24 mouse cellular contexts compared by ENCODE assay signal in the genomic region with DNA sequence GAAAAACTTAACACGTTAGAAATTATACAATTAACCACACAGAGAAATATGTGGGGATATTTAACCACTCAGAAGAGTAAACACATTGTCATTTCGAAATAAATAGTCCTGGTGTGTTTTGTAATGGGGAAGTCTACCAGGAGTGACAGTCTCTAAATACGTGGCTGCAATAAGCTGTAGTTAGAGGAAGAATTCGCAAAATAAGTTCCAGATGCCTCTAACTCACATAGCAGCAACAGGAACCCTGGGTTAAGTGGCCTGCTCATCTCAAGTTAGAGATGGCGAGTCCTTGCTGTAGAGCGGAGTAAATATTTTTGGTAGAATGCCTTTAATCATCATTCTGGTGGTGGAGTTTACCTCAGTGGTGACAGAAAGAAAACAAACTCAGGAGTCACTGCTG.
A peak's percentile ranks its signal among the peaks of the same experiment; 100 is the strongest.
DNase-seq lines count a peak whose midpoint lies in the region; ATAC-seq lines count a peak whose summit lies in the region.
"Had no signal": no experiment of that assay in that cellular context is flagged by ENCODE, and none has a peak within 500 bp of the region (broad histone marks: within the 10 kb centered on the region; RNA-seq: fewer than 3 reads in every experiment).

No protein-coding gene starts in this region.

- H3K4me2 ChIP-seq in midbrain, embryonic 11.5 days: no peak overlapping the region
- no peak overlapping the region for H3K4me2 ChIP-seq in midbrain, embryonic 14.5 days (ENCODE audit: low read length)
- no peak overlapping the region for H3K4me2 ChIP-seq in embryonic facial prominence, embryonic 11.5 days (ENCODE audit: low read depth, low read length)
- H3K4me2 ChIP-seq: forebrain, embryonic 13.5 days; heart, embryonic 13.5 days; hindbrain, embryonic 12.5 days had no signal

- H3K36me3 ChIP-seq in midbrain, embryonic 11.5 days (ENCODE audit: control insufficient read depth, insufficient read depth, low read length): no peaks in the 10 kb centered on the region
- H3K36me3 ChIP-seq in midbrain, embryonic 14.5 days (ENCODE audit: control insufficient read depth, insufficient read depth, low read length): no peaks in the 10 kb centered on the region
- no peaks in the 10 kb centered on the region for H3K36me3 ChIP-seq in embryonic facial prominence, embryonic 11.5 days (replicated peaks; ENCODE audit: control insufficient read depth, insufficient read depth, low read depth, low read length)
- no peaks in the 10 kb centered on the region for H3K36me3 ChIP-seq in limb, embryonic 10.5 days
- H3K36me3 ChIP-seq: G1E; heart, embryonic 13.5 days; hindbrain, embryonic 12.5 days had no signal

- WGBS in midbrain, embryonic 11.5 days: 78% methylated on average over 6 of the region's 6 CpGs
- WGBS in midbrain, embryonic 14.5 days: 87% methylated on average over 6 of the region's 6 CpGs
- WGBS in embryonic facial prominence, embryonic 11.5 days: 32% methylated on average over 6 of the region's 6 CpGs
- 52% methylated on average over 6 of the region's 6 CpGs for WGBS in limb, embryonic 10.5 days

- no peak for ATAC-seq in midbrain, embryonic 11.5 days (ENCODE audit: low FRiP score)
- no peak for ATAC-seq in midbrain, embryonic 14.5 days (ENCODE audit: low FRiP score, low TSS enrichment)
- ATAC-seq in embryonic facial prominence, embryonic 11.5 days (replicated peaks; ENCODE audit: insufficient number of reproducible peaks, low FRiP score, low TSS enrichment, low read depth): no peak; the same call in 1 of the 2 replicates
- peak; percentile 92 for ATAC-seq in granulocyte monocyte progenitor cell, adult 5-6 weeks (replicated peaks; ENCODE audit: poor library complexity, severe bottlenecking)
- ATAC-seq: CD4-positive, CD25-positive, alpha-beta regulatory T cell, adult 4 months; forebrain, embryonic 13.5 days; forebrain, postnatal 0 days; hindbrain, embryonic 16.5 days; inflammation-experienced regulatory T-cells, adult 6 months; intestine, postnatal 0 days had no signal

- no peak overlapping the region for H3K4me3 ChIP-seq in midbrain, embryonic 11.5 days (ENCODE audit: low read depth, low read length)
- no peak overlapping the region for H3K4me3 ChIP-seq in midbrain, embryonic 14.5 days (replicated peaks; ENCODE audit: low read depth, low read length)
- no peak overlapping the region for H3K4me3 ChIP-seq in embryonic facial prominence, embryonic 11.5 days (ENCODE audit: low read depth, low read length)
- no peak overlapping the region for H3K4me3 ChIP-seq in limb, embryonic 10.5 days
- H3K4me3 ChIP-seq: forebrain, embryonic 13.5 days; gastrocnemius, adult 2 months; heart, embryonic 13.5 days; hindbrain, embryonic 12.5 days had no signal

- H3K9me3 ChIP-seq in midbrain, embryonic 11.5 days (ENCODE audit: control insufficient read depth, low read length): no peaks in the 10 kb centered on the region
- H3K9me3 ChIP-seq in midbrain, embryonic 14.5 days (ENCODE audit: control insufficient read depth, low read length): no peaks in the 10 kb centered on the region
- no peaks in the 10 kb centered on the region for H3K9me3 ChIP-seq in embryonic facial prominence, embryonic 11.5 days (replicated peaks; ENCODE audit: control insufficient read depth, low read length)
- H3K9me3 ChIP-seq in limb, embryonic 10.5 days (replicated peaks): no peaks in the 10 kb centered on the region
- H3K9me3 ChIP-seq: forebrain, embryonic 13.5 days; G1E; heart, embryonic 13.5 days; hindbrain, embryonic 12.5 days had no signal

- no peak overlapping the region for H3K9ac ChIP-seq in midbrain, embryonic 11.5 days (ENCODE audit: low read length)
- no peak overlapping the region for H3K9ac ChIP-seq in midbrain, embryonic 14.5 days (replicated peaks; ENCODE audit: low read length)
- H3K9ac ChIP-seq in embryonic facial prominence, embryonic 11.5 days (replicated peaks; ENCODE audit: low read length): no peak overlapping the region
- H3K9ac ChIP-seq: forebrain, embryonic 13.5 days; forebrain, postnatal 0 days; heart, embryonic 13.5 days; hindbrain, embryonic 12.5 days had no signal

- no peak overlapping the region for H3K27ac ChIP-seq in midbrain, embryonic 11.5 days (ENCODE audit: low read depth, low read length)
- H3K27ac ChIP-seq in midbrain, embryonic 14.5 days (replicated peaks; ENCODE audit: low read depth, low read length): no peak overlapping the region
- H3K27ac ChIP-seq in embryonic facial prominence, embryonic 11.5 days (replicated peaks; ENCODE audit: low read depth, low read length): no peak overlapping the region
- H3K27ac ChIP-seq in limb, embryonic 10.5 days: no peak overlapping the region
- H3K27ac ChIP-seq: forebrain, embryonic 13.5 days; gastrocnemius, adult 2 months; heart, embryonic 13.5 days; hindbrain, embryonic 12.5 days had no signal

- H3K4me1 ChIP-seq in midbrain, embryonic 11.5 days (ENCODE audit: control insufficient read depth, insufficient read depth, low read length): no peaks in the 10 kb centered on the region
- no peaks in the 10 kb centered on the region for H3K4me1 ChIP-seq in midbrain, embryonic 14.5 days (ENCODE audit: control insufficient read depth, insufficient read depth, low read length)
- no peaks in the 10 kb centered on the region for H3K4me1 ChIP-seq in embryonic facial prominence, embryonic 11.5 days (ENCODE audit: control insufficient read depth, insufficient read depth, low read length)
- H3K4me1 ChIP-seq in limb, embryonic 10.5 days: peaks cover 14% of the 10 kb centered on the region
- H3K4me1 ChIP-seq: heart, embryonic 13.5 days; hindbrain, embryonic 12.5 days had no signal

- DNase-seq in midbrain, embryonic 11.5 days (ENCODE audit: low spot score, missing footprints): peak; percentile 74
- DNase-seq in midbrain, embryonic 14.5 days: no peak
- peak; percentile 68 for DNase-seq in embryonic facial prominence, embryonic 11.5 days (ENCODE audit: low spot score)
- no peak for DNase-seq in MN1 (ENCODE audit: low spot score)
- DNase-seq in limb, embryonic 10.5 days (ENCODE audit: low spot score): no peak
- DNase-seq in cerebellum, adult 8-10 months: no peak
- DNase-seq: adrenal gland, postnatal 10 days; B cell, adult 2 months; cerebellum, adult 11 months; cerebellum, adult 9-10 months; cerebellum, postnatal 25 days; forebrain, postnatal 0 days; gastrocnemius, adult 2 months; gastrocnemius, postnatal 25 days; heart, postnatal 4 days had no signal

- H3K27me3 ChIP-seq in midbrain, embryonic 11.5 days (ENCODE audit: control insufficient read depth, insufficient read depth, low read length): no peaks in the 10 kb centered on the region
- no peaks in the 10 kb centered on the region for H3K27me3 ChIP-seq in midbrain, embryonic 14.5 days (ENCODE audit: control insufficient read depth, insufficient read depth, low read length)
- no peaks in the 10 kb centered on the region for H3K27me3 ChIP-seq in embryonic facial prominence, embryonic 11.5 days (ENCODE audit: control insufficient read depth, insufficient read depth, low read length)
- no peaks in the 10 kb centered on the region for H3K27me3 ChIP-seq in limb, embryonic 10.5 days (ENCODE audit: low read depth, poor library complexity, severe bottlenecking)
- H3K27me3 ChIP-seq: forebrain, embryonic 13.5 days; heart, embryonic 13.5 days; hindbrain, embryonic 12.5 days had no signal

Comparison
In these comparisons a context has a peak if more than half of its experiments do, and no peak if none do; other contexts are left out.
1. DNase-seq: peak in midbrain, embryonic 11.5 days (single experiment) and embryonic facial prominence, embryonic 11.5 days (single experiment); none in midbrain, embryonic 14.5 days (single experiment), MN1 (single experiment), limb, embryonic 10.5 days (single experiment) and cerebellum, adult 8-10 months (single experiment).